Mouse (Mus musculus) forebrain, embryonic 13.5 days (tissue): ENCODE data around the gene Mylk. TPM values are rescaled to one million over a fixed set of nuclear protein-coding genes. Genes with fewer than 3 reads are reported as not detected.

Experiments used
- ATAC-seq: fragments of 200-750 bp; cut with Nextera tagmentation; 2 replicates; pipeline ENCODE4 v1.8.0; 2017
- H3K27ac ChIP-seq: fragments of 300-500 bp; sonication (generic); 2 replicates; pipeline ENCODE4 v1.5.1; 2015; ENCODE audit warnings: inconsistent platforms, mild to moderate bottlenecking, moderate library complexity
- H3K27me3 ChIP-seq: fragments of 300-500 bp; sonication (generic); 2 replicates; pipeline ENCODE4 v1.6.1; 2015; ENCODE audit warnings: mild to moderate bottlenecking, inconsistent platforms
- H3K36me3 ChIP-seq: fragments of 300-500 bp; sonication (generic); 2 replicates; pipeline ENCODE4 v1.6.1; 2015; ENCODE audit warnings: mild to moderate bottlenecking, inconsistent platforms; ENCODE audit not compliant: poor library complexity, severe bottlenecking
- H3K4me1 ChIP-seq: fragments of 300-500 bp; sonication (generic); 2 replicates; pipeline ENCODE4 v1.6.1; 2015; ENCODE audit warnings: inconsistent platforms
- H3K4me2 ChIP-seq: fragments of 300-500 bp; sonication (generic); 2 replicates; pipeline ENCODE4 v1.6.1; 2015; ENCODE audit warnings: inconsistent platforms, mild to moderate bottlenecking, moderate library complexity
- H3K4me3 ChIP-seq: fragments of 300-500 bp; sonication (generic); 2 replicates; pipeline ENCODE4 v1.5.1; 2015; ENCODE audit warnings: mild to moderate bottlenecking, inconsistent platforms
- H3K9ac ChIP-seq: fragments of 300-500 bp; sonication (generic); 2 replicates; pipeline ENCODE4 v1.6.1; 2015; ENCODE audit warnings: mild to moderate bottlenecking, inconsistent platforms
- H3K9me3 ChIP-seq: fragments of 300-500 bp; sonication (generic); replicated peaks from 2 replicates; pipeline ENCODE4 v1.6.1; 2016; ENCODE audit warnings: inconsistent platforms
- WGBS: fragments of 180-500 bp; shearing (Covaris S2); methylation state at CpG from one replicate; pipeline ENCODE4 v1.1.7; 2015; 5-methylcytosine and 5-hydroxymethylcytosine counted together
- polyA plus RNA-seq: library from polyadenylated mRNA; unstranded; fragments of >200 nt; fragmentation: Nextera tagmentation; extraction: Ambion mirVana; gene quantifications from 2 replicates; pipeline ENCODE4 v1.2.1, GENCODE M21; 2015

Mylk gene
- polyA plus RNA-seq, 1 experiment from 2014 or later: 3.7 TPM

- H3K27me3 ChIP-seq: no peaks in the 10 kb centered on the region
- no peak overlapping the region for H3K4me2 ChIP-seq
- no peaks in the 10 kb centered on the region for H3K9me3 ChIP-seq
- no peak overlapping the region for H3K27ac ChIP-seq
- no peak for ATAC-seq
- H3K4me1 ChIP-seq: peaks cover 5% of the 10 kb centered on the region
- H3K9ac ChIP-seq: no peak overlapping the region
- 39% methylated on average over 11 of the region's 11 CpGs for WGBS
- H3K4me3 ChIP-seq: no peak overlapping the region
- no peaks in the 10 kb centered on the region for H3K36me3 ChIP-seq
Measured at GRCm38 (mm10) chr16:34984203-34985030, 239.4 kb downstream of the Mylk start.

DNA sequence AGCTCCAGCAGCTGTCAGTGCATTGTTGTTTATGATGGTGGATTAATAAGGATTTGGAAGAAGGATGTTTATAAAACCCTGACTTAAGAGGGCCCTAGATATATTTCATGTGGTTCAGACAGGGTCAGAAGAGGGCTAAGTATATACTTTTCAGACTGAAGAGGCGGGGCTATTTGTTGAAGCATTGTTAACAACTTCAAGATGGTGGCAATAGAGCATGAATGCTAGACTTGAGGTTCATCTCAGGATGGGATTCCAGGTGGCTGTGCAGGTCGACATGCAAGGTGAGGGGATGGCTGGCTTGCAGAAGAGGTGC, 240.0 kb downstream of the Mylk start:
- Histone ChIP-seq H3K27me3 (no peaks in the 10 kb centered on the region), H3K4me3 (no peak overlapping the region), H3K9me3 (no peaks in the 10 kb centered on the region), H3K9ac (no peak overlapping the region), H3K36me3 (no peaks in the 10 kb centered on the region), H3K27ac (no peak overlapping the region), H3K4me1 (peaks cover 5% of the 10 kb centered on the region), H3K4me2 (no peak overlapping the region)
- 84% methylated on average over 2 of the region's 2 CpGs for WGBS
- no peak for ATAC-seq

GRCm38 (mm10) chr16:34986211-34986825, 241.3 kb downstream of the Mylk start:
- no peaks in the 10 kb centered on the region for H3K9me3 ChIP-seq
- H3K4me1 ChIP-seq: peaks cover 5% of the 10 kb centered on the region
- 92% methylated on average over 13 of the region's 13 CpGs for WGBS
- no peak overlapping the region for H3K4me3 ChIP-seq
- H3K4me2 ChIP-seq: no peak overlapping the region
- no peaks in the 10 kb centered on the region for H3K27me3 ChIP-seq
- no peak overlapping the region for H3K27ac ChIP-seq
- ATAC-seq: no peak
- H3K9ac ChIP-seq: no peak overlapping the region
- no peaks in the 10 kb centered on the region for H3K36me3 ChIP-seq

GRCm38 (mm10) chr16:34991365-34991764, 246.4 kb downstream of the Mylk start:
- ATAC-seq: no peak
- Histone ChIP-seq H3K9ac (no peak overlapping the region), H3K9me3 (no peaks in the 10 kb centered on the region), H3K4me2 (no peak overlapping the region), H3K27ac (no peak overlapping the region), H3K27me3 (no peaks in the 10 kb centered on the region), H3K36me3 (no peaks in the 10 kb centered on the region), H3K4me1 (peaks cover 5% of the 10 kb centered on the region; the same call in 1 of the 2 replicates), H3K4me3 (no peak overlapping the region)
- WGBS: 93% methylated on average over 3 of the region's 3 CpGs

DNA sequence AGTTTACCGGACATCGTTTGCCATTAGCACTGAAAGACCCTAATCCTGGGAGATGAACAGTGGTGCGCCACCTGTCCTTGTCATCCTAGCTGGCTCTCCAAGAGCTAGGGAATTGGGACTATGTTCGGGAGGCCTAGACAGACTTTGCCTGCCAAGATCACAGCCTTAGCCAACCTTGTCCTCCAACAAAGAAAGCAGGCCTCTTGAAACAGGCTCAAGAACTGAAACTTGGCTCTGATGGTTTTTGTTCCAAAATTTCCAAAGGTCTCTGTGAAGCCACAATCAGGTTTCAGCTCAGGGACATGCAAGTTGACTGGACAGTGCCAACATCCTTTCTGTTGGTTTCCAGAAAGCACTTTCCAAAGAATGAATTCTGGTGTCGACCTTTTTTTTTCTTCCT, 247.8 kb downstream of the Mylk start:
- Histone ChIP-seq H3K27ac (no peak overlapping the region), H3K4me3 (no peak overlapping the region), H3K9ac (no peak overlapping the region), H3K36me3 (no peaks in the 10 kb centered on the region), H3K4me1 (peaks cover 5% of the 10 kb centered on the region; the same call in 1 of the 2 replicates), H3K27me3 (no peaks in the 10 kb centered on the region), H3K9me3 (no peaks in the 10 kb centered on the region), H3K4me2 (no peak overlapping the region)
- ATAC-seq: no peak
- 85% methylated on average over 5 of the region's 5 CpGs for WGBS

- ATAC-seq: no peak
- Histone ChIP-seq H3K27me3 (no peaks in the 10 kb centered on the region), H3K36me3 (no peaks in the 10 kb centered on the region), H3K9ac (no peak overlapping the region), H3K4me2 (no peak overlapping the region), H3K27ac (no peak overlapping the region), H3K9me3 (no peaks in the 10 kb centered on the region), H3K4me1 (peaks cover 5% of the 10 kb centered on the region; the same call in 1 of the 2 replicates), H3K4me3 (no peak overlapping the region)
- WGBS: 93% methylated on average over 10 of the region's 10 CpGs
Measured at GRCm38 (mm10) chr16:34993694-34994330, 248.8 kb downstream of the Mylk start.

DNA sequence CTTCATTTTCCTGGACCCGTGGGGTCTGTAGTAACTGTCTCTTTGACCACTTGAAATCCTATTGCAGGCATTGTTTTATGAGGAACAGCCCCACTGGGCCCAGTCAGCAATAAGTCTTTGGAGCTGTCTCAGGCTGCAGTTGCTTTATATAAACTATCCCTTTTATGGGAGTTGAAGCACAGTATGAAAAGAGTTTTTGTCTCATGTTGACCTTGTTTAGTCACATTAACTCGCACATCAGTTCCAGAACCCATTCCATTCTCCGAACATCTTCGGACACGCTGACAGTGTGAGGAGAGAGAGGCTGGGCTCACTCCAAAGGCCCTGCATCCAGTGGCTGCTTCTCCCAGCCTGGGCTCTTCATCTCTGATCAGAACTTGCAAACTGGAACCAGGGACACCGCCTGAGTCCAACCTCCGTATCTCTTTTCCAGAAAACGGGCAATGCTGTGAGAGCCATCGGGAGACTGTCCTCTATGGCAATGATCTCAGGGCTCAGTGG, 249.7 kb downstream of the Mylk start:
- H3K9me3 ChIP-seq: no peaks in the 10 kb centered on the region
- no peak overlapping the region for H3K27ac ChIP-seq
- no peak overlapping the region for H3K9ac ChIP-seq
- H3K36me3 ChIP-seq: no peaks in the 10 kb centered on the region
- H3K4me1 ChIP-seq: peaks cover 5% of the 10 kb centered on the region; the same call in 1 of the 2 replicates
- no peak overlapping the region for H3K4me2 ChIP-seq
- no peaks in the 10 kb centered on the region for H3K27me3 ChIP-seq
- 76% methylated on average over 9 of the region's 9 CpGs for WGBS
- no peak for ATAC-seq
- H3K4me3 ChIP-seq: no peak overlapping the region

DNA sequence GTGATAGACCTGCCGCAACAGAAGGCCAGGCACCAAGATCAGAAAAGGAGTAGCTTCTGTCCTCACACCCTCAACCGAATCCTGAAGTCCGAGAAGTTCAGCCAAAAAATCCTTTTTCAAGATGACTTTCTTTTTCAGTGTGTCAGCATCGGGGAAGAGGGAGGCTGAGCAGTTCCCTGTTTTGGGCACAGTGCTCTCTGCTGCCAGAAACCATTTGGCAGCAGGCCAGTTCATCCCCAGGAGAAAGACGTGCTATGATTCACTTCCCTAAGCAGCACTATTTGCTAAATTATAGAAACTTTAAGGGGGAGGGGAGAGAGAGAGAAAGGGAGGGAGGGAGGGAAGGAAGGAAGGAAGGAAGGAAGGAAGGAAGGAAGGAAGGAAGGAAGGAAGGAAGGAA, 251.1 kb downstream of the Mylk start:
- ATAC-seq: no peak
- peaks cover 8% of the 10 kb centered on the region for H3K4me1 ChIP-seq
- H3K9me3 ChIP-seq: no peaks in the 10 kb centered on the region
- no peak overlapping the region for H3K4me2 ChIP-seq
- WGBS: 49% methylated on average over 5 of the region's 5 CpGs
- no peak overlapping the region for H3K4me3 ChIP-seq
- no peaks in the 10 kb centered on the region for H3K36me3 ChIP-seq
- peaks cover 3% of the 10 kb centered on the region; the same call in 1 of the 2 replicates for H3K27me3 ChIP-seq
- H3K27ac ChIP-seq: no peak overlapping the region
- H3K9ac ChIP-seq: no peak overlapping the region

GRCm38 (mm10) chr16:34997052-34997451, 252.0 kb downstream of the Mylk start:
- Histone ChIP-seq H3K36me3 (no peaks in the 10 kb centered on the region), H3K4me1 (peaks cover 18% of the 10 kb centered on the region), H3K27ac (no peak overlapping the region), H3K4me3 (no peak overlapping the region), H3K9ac (no peak overlapping the region), H3K4me2 (no peak overlapping the region), H3K9me3 (no peaks in the 10 kb centered on the region), H3K27me3 (peaks cover 3% of the 10 kb centered on the region; the same call in 1 of the 2 replicates)
- WGBS: 65% methylated on average over 4 of the region's 4 CpGs
- no peak for ATAC-seq

GRCm38 (mm10) chr16:34997576-34997975, 252.6 kb downstream of the Mylk start:
- 74% methylated on average over 10 of the region's 10 CpGs for WGBS
- H3K9ac ChIP-seq: no peak overlapping the region

GRCm38 (mm10) chr16:34999016-34999415, 254.0 kb downstream of the Mylk start:
- H3K36me3 ChIP-seq: no peaks in the 10 kb centered on the region
- H3K27me3 ChIP-seq: peaks cover 3% of the 10 kb centered on the region; the same call in 1 of the 2 replicates
- 0 out of 2 replicates have a peak, but pooled peaks have one; percentile 48 for ATAC-seq
- no peak overlapping the region for H3K4me3 ChIP-seq
- no peak overlapping the region for H3K4me2 ChIP-seq
- H3K9me3 ChIP-seq: no peaks in the 10 kb centered on the region
- WGBS: 77% methylated on average over 3 of the region's 3 CpGs
- 0 out of 2 replicates have a peak overlapping the region, but pooled peaks have one; percentile 8 for H3K27ac ChIP-seq
- peaks cover 18% of the 10 kb centered on the region for H3K4me1 ChIP-seq
- no peak overlapping the region for H3K9ac ChIP-seq

More at GRCm38 (mm10) chr16:34997576-34997975, 252.6 kb downstream of the Mylk start:
- Histone ChIP-seq H3K27me3 (peaks cover 3% of the 10 kb centered on the region; the same call in 1 of the 2 replicates), H3K9me3 (no peaks in the 10 kb centered on the region), H3K36me3 (no peaks in the 10 kb centered on the region), H3K4me3 (no peak overlapping the region), H3K27ac (no peak overlapping the region), H3K4me2 (no peak overlapping the region), H3K4me1 (peaks cover 18% of the 10 kb centered on the region)
- ATAC-seq: no peak

DNA sequence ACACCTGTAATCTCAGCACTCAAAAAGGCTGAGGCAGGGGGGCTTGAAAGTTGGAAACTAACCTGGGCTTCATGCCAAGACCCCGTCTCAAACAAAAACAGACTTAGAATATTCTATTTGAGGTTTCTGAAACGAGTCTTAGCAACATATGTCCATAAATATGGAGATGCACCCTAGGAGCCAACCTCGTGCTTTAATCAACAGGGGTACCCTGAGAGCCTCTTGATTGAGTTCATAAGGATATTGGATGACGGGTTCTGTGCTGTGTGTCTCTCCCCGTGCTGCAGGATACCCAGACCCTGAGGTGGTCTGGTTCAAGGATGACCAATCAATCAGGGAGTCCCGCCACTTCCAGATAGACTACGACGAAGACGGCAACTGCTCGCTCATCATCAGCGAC, 255.0 kb downstream of the Mylk start:
- peaks cover 18% of the 10 kb centered on the region for H3K4me1 ChIP-seq
- ATAC-seq: peak; percentile 39; the same call in 1 of the 2 replicates
- no peak overlapping the region for H3K9ac ChIP-seq
- 43% methylated on average over 11 of the region's 11 CpGs for WGBS
- peaks cover 3% of the 10 kb centered on the region; the same call in 1 of the 2 replicates for H3K27me3 ChIP-seq
- H3K36me3 ChIP-seq: no peaks in the 10 kb centered on the region
- no peaks in the 10 kb centered on the region for H3K9me3 ChIP-seq
- H3K4me2 ChIP-seq: peak overlapping the region; percentile 53
- no peak overlapping the region for H3K4me3 ChIP-seq
- H3K27ac ChIP-seq: no peak overlapping the region; the same call in 1 of the 2 replicates
